Mouse (Mus musculus): ENCODE data around the gene Pon3. TPM values are rescaled to one million over a fixed set of nuclear protein-coding genes. Genes with fewer than 3 reads are reported as not detected.

Gene Pon3
- polyA plus RNA-seq, 1 experiment, result 15.0 TPM

DNA sequence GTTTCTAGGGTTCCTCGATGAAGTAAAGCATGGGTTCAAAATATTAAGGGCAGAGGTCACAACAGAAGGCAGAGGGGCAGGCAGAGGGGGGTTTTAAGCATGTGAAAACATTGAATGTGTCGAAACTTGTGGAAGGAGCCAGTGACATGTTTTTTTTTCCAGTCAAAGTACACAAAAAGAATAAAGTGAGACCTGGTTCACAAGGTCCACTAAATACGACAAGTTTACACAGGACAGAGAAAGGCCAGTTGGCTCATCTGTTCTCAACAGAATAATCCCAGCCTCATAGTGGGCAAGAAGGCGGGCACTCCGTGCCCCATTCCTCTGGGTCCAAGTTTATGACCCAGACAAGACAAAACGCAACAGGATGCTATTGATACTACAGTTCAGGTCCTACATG lies 67.1 kb downstream of the Pon3 start:
- 65% methylated on average over 6 of the region's 6 CpGs for WGBS
- no peak for DNase-seq (ENCODE audit: low read depth, low spot score)

DNA sequence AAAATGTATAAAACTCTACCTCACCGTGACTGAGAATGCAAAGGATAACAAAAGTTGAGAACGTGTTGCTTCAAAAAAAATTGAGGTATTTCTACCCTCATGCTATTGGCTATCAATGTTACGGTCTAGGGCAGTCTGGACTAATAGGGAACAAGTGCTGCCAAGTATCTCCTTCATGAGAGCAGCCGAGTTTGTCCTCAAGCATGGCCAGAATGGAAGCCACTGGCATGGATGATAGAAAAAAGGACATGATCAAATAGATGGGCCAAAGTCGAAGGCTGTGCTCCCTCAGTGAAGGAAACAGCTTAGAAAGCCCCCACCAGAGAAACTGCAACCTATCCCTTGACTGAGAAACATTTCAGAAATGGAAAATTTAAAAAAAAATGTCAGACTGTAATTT lies 68.0 kb downstream of the Pon3 start:
- WGBS, result 78% methylated on average over 5 of the region's 5 CpGs
- DNase-seq (ENCODE audit: low read depth, low spot score), result no peak

DNA sequence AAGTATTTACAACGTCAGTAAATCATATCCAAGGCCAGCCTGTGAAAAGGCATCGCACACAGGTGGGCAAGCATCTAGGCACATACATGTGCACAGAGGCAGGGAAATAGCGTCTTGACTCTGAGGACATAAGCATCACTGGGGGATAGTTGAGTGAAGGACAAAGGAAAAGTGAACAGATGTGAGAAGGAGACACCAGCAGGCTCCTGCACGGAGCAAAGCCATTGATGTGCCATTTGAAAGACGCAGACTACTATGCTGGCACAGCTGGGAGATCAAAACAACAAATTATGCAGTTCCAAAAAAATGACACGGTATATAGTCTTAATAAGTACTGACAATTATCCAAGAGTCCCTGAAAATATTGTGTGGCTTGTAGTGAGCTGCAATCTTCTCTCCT lies 68.5 kb downstream of the Pon3 start:
- WGBS, result 77% methylated on average over 6 of the region's 6 CpGs

DNA sequence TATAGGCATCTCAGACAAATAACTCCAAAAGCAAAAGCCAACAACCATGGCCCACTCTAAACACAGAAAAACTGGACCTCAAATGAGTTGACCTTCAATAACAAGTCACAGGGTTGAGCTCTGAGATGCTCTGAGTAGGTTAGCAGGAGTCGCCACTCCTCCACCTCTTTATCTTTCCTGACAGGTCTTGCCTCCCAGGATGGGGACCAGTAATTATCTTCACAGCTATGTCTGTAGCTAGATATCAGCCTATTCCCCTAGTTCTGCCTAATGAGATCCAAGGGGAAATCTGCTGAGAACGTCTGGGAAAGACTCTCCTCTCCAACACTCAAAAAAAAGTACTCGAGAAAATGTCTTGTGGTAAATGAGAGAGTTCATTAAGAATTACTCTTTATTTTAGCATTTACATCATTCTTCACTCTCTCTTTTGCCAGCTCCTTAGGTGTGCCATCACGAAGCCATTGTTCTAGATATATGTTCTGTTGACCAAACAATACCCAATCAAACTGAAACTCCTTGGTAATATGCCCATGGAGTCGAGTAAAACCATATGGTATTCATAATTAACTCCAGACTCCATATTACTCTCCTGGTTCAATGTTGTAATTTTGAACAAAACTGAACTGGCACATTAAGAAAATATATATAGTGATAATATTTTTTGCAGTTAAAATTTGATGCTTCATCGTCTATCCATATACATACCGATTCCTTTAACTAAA lies 69.7 kb downstream of the Pon3 start:
- no peak for DNase-seq (ENCODE audit: low read depth, low spot score)
- 82% methylated on average over 7 of the region's 7 CpGs for WGBS

More for the DNA sequence above, 68.5 kb downstream of the Pon3 start:
- DNase-seq (ENCODE audit: low read depth, low spot score), result no peak

DNA sequence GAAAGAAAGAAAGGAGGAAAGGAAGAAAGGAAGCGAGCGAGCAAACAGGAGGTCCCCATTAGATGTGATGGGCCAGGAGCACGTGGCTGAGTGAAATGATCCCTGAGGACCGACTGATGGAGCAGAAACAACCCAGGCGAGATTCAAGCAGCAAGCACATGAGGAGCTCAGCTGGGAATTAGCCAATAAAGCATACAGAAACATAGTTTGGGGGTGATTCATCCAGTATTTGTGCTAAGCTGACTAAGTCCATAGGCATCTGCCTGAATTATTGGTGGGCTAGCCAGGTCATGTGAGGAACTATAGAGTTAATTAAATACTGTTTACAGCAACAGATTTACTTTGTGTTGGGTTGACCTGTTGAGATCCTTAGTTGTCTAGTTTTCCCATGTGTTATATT lies 75.4 kb downstream of the Pon3 start:
- DNase-seq (ENCODE audit: low read depth, low spot score), result no peak
- WGBS, result 71% methylated on average over 5 of the region's 5 CpGs

DNA sequence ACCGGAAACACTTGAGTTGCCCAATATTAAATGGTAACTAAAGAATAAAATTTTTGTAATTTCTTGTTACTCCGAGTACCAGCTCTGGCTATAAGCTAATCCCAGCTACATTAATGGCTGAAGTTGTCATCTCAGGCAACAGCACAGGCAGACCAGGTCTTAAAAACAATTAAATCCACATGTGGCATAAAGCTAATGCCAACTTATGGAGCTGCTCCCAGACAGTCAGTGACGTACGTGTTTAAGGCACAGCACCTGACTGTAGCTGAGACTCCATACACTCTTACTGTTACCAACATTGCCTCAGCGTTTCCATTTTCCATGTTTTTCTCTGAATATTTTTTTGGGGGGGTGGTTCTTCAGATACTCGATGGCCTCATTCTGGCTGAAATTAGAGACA lies 76.9 kb downstream of the Pon3 start:
- WGBS, result 93% methylated on average over 6 of the region's 6 CpGs
- DNase-seq (ENCODE audit: low read depth, low spot score), result no peak

DNA sequence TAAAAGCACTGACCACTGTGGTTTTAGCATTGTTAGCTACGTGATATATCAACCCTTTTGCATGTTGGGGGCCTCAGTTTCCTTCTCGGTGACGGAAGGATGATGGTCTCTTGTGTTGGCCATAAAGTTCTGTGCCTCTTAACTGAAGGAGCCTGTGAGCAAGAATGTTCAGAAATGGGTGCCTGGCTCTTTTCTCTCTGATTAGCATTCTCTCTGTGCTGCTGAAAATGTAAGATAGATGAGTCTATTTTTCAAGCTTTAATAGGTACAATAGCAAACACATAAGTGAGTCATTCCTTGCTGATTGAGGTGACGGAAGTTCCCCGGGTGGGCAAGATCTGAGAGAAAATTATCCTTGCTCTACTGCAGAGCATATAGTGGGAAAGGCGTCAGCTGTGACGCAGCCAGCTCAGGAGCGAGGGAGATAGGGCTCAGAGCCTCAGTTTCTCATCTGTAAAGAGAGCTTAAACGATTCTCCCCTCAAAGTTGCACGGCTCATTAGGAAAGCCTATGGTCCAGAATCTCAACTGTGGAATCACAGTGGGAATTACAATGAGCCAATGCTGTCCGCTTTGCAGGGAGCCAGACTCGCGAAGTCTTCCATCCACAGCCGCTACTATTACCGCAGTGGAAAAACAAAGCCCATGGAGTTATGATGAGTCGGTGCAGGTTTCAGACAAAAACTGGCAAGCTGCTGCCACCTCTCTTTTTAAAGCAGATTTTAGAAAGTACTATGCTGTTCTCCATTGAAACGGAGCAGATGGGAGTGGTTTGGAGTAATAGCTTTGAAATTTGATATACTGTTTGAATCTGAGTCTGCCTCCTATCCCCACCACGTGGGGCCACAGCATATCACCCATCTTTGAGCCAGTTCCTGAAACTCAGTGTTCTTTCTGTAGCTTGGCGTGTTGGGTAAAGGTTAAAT lies 77.9 kb downstream of the Pon3 start:
- no peak for DNase-seq (ENCODE audit: low read depth, low spot score)
- 65% methylated on average over 19 of the region's 19 CpGs for WGBS

DNA sequence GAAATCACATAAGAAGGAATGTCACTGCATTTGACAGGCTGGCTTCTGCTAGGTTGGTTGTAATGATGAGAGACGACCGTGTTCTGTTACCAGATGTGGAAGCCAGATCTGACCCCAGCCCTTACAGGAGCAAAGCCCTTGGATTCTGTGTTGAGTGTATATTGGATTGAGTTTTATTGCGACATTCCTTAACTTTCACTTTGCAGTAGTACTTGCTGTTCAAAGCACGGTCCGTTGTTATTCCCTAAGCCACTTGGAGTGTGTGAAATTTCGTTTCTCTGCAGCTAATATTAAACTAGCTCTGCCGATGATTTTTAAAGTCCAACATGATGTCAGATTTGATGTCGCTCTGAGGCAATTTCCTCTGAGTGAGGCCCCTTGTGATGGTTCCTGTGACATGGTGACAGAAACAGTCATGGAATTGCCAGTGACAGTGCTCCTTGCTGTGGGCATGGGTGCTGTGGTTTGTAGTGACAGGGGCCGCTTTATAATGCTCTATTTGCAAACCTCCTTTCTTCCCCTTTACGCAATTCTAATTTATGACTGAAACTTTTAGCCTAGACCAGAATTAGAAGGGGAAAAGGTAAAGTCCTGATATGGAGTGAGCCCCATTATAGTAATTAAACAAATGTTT lies 81.8 kb downstream of the Pon3 start:
- 71% methylated on average over 10 of the region's 10 CpGs for WGBS
- no peak for DNase-seq (ENCODE audit: low read depth, low spot score)

DNA sequence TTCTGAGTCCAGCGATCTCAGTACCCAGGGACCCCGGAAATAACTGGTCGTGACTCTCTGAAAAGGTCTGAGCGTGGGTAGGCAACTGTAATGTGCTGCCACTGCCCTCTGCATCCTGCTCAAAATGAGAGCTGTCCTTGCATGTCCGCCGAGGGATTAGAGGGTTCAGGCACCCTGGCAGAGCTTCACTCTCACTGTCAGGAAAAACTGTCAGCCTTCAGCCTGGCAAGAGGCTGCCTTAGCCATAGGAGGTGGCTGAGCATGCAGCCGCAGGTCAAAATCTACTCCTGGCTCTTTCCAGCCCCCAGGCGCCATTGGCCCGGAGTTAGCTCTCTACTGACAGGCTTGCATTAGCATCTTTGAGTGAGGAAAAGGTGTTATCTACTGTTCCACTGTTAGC lies 83.5 kb downstream of the Pon3 start:
- DNase-seq (ENCODE audit: low read depth, low spot score), result no peak
- WGBS, result 83% methylated on average over 9 of the region's 9 CpGs

DNA sequence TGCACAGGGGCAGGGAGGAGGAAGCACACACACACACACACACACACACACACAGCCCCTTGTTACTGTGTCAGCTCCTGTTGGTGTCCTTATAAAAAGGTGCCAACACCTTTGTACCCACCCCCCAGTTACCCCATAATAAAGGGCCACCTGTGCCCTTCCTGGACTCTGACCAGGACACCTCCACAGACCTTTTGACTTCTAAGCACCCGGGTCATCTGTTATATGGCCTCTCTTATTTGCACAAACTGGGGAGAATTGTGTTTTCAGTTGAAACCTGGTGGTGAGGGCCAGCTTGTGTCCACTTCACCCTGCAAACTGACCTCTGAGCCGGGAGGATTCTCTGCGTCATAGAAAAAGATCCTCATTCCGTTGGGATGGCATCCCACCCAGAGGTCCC lies 84.7 kb downstream of the Pon3 start:
- WGBS, result 61% methylated on average over 4 of the region's 4 CpGs
- DNase-seq (ENCODE audit: low read depth, low spot score), result no peak

Other genes with a start within 250 kb of the Pon3 start
- 0.07 and 0.22 TPM in 2 replicates for gene Pon1, start 62.3 kb downstream of the Pon3 start, polyA plus RNA-seq (2012; rRNA removed)
- gene Pon2, start 42.2 kb upstream of the Pon3 start, polyA plus RNA-seq (2012; rRNA removed), result 28.7 and 37.6 TPM in 2 replicates
- gene Asb4, start 127.1 kb upstream of the Pon3 start, polyA plus RNA-seq (2012; rRNA removed), result 0.10 and 0.15 TPM in 2 replicates
- gene Pdk4, start 240.0 kb upstream of the Pon3 start, polyA plus RNA-seq (2012; rRNA removed), result 0.97 and 1.8 TPM in 2 replicates